Mouse (Mus musculus): Measurements from ENCODE around the gene Snupn. TPM values are rescaled to one million over a fixed set of nuclear protein-coding genes. Genes with fewer than 3 reads are reported as not detected.

The Snupn gene
- polyA plus RNA-seq, 1 experiment from 2014 or later = 26.4 TPM

DNA sequence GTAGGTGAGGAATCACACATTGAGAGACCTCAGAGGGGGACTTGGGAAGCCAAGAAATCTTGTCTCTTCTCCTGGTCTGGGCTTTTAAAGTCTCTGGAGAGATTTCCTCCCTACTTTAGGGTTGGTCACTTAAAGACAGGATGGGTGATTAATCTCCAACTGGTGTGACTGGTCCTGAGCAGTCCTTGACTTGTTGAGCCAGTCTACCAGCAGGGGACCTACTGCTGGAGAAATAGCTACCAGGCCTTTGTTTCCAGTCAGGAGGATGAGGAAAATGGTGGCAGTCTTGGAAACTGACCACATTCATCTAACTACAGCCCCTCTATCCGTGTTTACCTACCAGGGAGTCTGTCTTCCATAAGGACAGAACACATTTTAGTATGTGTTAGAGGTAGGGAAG is 61.7 kb downstream of the Snupn start:
- no peak overlapping the region for H3K9ac ChIP-seq (ENCODE audit: low read depth, low read length)
- no peaks in the 10 kb centered on the region for H3K4me1 ChIP-seq (replicated peaks; ENCODE audit: control insufficient read depth, insufficient read depth, low read length)
- H3K27me3 ChIP-seq (ENCODE audit: control insufficient read depth, insufficient read depth, low read length) = no peaks in the 10 kb centered on the region
- H3K4me2 ChIP-seq (replicated peaks; ENCODE audit: low read depth, low read length) = no peak overlapping the region
- H3K9me3 ChIP-seq (ENCODE audit: control insufficient read depth, low read length) = no peaks in the 10 kb centered on the region
- DNase-seq (ENCODE audit: low spot score) = no peak
- ATAC-seq (ENCODE audit: low FRiP score) = no peak
- no peak overlapping the region for H3K27ac ChIP-seq (ENCODE audit: low read depth, low read length)
- no peaks in the 10 kb centered on the region for H3K36me3 ChIP-seq (ENCODE audit: control insufficient read depth, insufficient read depth, low read length)
- 74% methylated on average over 1 of the region's 1 CpGs for WGBS
- no peak overlapping the region for H3K4me3 ChIP-seq (ENCODE audit: low read depth, low read length)

DNA sequence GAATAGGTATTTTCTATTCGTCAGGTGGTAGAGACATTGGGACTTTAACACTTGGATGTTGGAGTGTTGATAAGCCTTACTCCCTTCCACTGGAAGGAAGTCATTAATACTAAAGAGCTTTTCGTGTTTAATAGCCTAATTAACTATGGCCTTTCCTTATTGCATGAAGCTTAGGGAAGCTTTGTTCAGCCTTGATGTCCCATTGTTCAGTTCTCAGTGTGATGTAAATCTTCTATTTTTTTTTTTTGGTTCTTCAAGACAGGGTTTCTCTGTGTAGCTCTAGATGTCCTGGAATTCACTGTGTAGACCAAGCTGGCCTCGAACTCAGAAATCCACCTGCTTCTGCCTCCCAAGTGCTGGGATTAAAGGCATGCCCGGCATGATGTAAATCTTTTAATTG is 62.2 kb downstream of the Snupn start:
- ATAC-seq (ENCODE audit: low FRiP score) (no peak), DNase-seq (ENCODE audit: low spot score) (no peak)
- no peak overlapping the region for H3K4me3 ChIP-seq (ENCODE audit: low read depth, low read length)
- no peaks in the 10 kb centered on the region for H3K27me3 ChIP-seq (ENCODE audit: control insufficient read depth, insufficient read depth, low read length)
- H3K4me1 ChIP-seq (replicated peaks; ENCODE audit: control insufficient read depth, insufficient read depth, low read length) = no peaks in the 10 kb centered on the region
- H3K9ac ChIP-seq (ENCODE audit: low read depth, low read length) = no peak overlapping the region
- H3K9me3 ChIP-seq (ENCODE audit: control insufficient read depth, low read length) = no peaks in the 10 kb centered on the region
- H3K36me3 ChIP-seq (ENCODE audit: control insufficient read depth, insufficient read depth, low read length) = no peaks in the 10 kb centered on the region
- H3K27ac ChIP-seq (ENCODE audit: low read depth, low read length) = no peak overlapping the region
- WGBS = 95% methylated on average over 4 of the region's 4 CpGs
- no peak overlapping the region for H3K4me2 ChIP-seq (replicated peaks; ENCODE audit: low read depth, low read length)

DNA sequence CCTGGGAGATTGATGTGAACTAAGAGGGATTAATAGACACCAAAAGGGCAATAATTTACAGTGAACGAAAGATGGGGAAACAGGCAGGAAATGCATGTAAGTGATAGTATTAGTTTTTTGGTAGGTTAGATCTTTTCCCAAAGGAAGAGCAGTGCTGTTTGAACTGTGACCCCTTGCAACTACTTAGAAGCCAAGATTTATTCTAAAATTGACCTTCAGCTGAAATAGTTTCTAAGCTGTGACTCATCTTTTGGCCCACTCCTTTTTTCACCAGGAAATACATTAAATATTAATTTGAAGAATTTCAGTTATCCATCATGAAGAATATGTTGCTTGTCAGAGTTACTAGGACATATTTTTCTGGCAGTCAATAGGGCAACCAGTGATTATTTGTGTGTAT is 63.1 kb downstream of the Snupn start:
- Histone ChIP-seq H3K9me3 (ENCODE audit: control insufficient read depth, low read length) (no peaks in the 10 kb centered on the region), H3K27ac (ENCODE audit: low read depth, low read length) (no peak overlapping the region), H3K9ac (ENCODE audit: low read depth, low read length) (no peak overlapping the region), H3K27me3 (ENCODE audit: control insufficient read depth, insufficient read depth, low read length) (no peaks in the 10 kb centered on the region), H3K36me3 (ENCODE audit: control insufficient read depth, insufficient read depth, low read length) (no peaks in the 10 kb centered on the region), H3K4me2 (replicated peaks; ENCODE audit: low read depth, low read length) (no peak overlapping the region), H3K4me1 (replicated peaks; ENCODE audit: control insufficient read depth, insufficient read depth, low read length) (no peaks in the 10 kb centered on the region), H3K4me3 (ENCODE audit: low read depth, low read length) (no peak overlapping the region)
- ATAC-seq (ENCODE audit: low FRiP score) (no peak), DNase-seq (ENCODE audit: low spot score) (no peak)
- WGBS = 95% methylated on average over 1 of the region's 1 CpGs

- 87% methylated on average over 1 of the region's 1 CpGs for WGBS
- H3K9ac ChIP-seq (ENCODE audit: low read depth, low read length) = no peak overlapping the region
- ATAC-seq (ENCODE audit: low FRiP score) (no peak), DNase-seq (ENCODE audit: low spot score) (no peak)
- H3K36me3 ChIP-seq (ENCODE audit: control insufficient read depth, insufficient read depth, low read length) = no peaks in the 10 kb centered on the region
- H3K9me3 ChIP-seq (ENCODE audit: control insufficient read depth, low read length) = no peaks in the 10 kb centered on the region
- H3K27me3 ChIP-seq (ENCODE audit: control insufficient read depth, insufficient read depth, low read length) = no peaks in the 10 kb centered on the region
- no peak overlapping the region for H3K4me3 ChIP-seq (ENCODE audit: low read depth, low read length)
- no peak overlapping the region for H3K27ac ChIP-seq (ENCODE audit: low read depth, low read length)
- H3K4me2 ChIP-seq (replicated peaks; ENCODE audit: low read depth, low read length) = no peak overlapping the region
- no peaks in the 10 kb centered on the region for H3K4me1 ChIP-seq (replicated peaks; ENCODE audit: control insufficient read depth, insufficient read depth, low read length)
Measured at GRCm38 (mm10) chr9:57014766-57015165, 64.1 kb downstream of the Snupn start.

DNA sequence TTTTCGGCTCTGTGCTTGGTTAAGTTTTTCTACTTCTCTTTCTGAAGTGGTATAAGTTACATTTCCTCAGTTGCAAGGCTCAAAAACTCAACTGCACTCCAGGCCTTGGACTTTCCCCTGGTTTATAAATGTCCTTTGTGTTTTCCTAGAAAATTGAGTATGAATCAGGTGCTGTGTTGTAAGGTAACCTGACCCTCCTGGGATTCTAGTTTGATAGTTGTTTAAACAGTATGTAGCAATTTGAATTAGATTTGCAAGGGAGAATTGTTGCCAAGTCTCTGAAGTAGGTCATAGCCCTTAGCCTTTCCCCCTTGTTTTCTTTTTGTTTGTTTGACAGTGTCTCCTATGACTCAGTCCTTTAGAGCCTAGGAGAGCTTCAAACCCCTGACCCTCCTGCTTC is 67.0 kb downstream of the Snupn start:
- no peaks in the 10 kb centered on the region for H3K9me3 ChIP-seq (ENCODE audit: control insufficient read depth, low read length)
- H3K27ac ChIP-seq (ENCODE audit: low read depth, low read length) = no peak overlapping the region
- ATAC-seq (ENCODE audit: low FRiP score) (no peak), DNase-seq (ENCODE audit: low spot score) (no peak)
- H3K36me3 ChIP-seq (ENCODE audit: control insufficient read depth, insufficient read depth, low read length) = no peaks in the 10 kb centered on the region
- WGBS = 85% methylated on average over 1 of the region's 1 CpGs
- no peak overlapping the region for H3K4me3 ChIP-seq (ENCODE audit: low read depth, low read length)
- no peaks in the 10 kb centered on the region for H3K4me1 ChIP-seq (replicated peaks; ENCODE audit: control insufficient read depth, insufficient read depth, low read length)
- no peak overlapping the region for H3K9ac ChIP-seq (ENCODE audit: low read depth, low read length)
- no peaks in the 10 kb centered on the region for H3K27me3 ChIP-seq (ENCODE audit: control insufficient read depth, insufficient read depth, low read length)
- H3K4me2 ChIP-seq (replicated peaks; ENCODE audit: low read depth, low read length) = no peak overlapping the region

GRCm38 (mm10) chr9:57031756-57032155 is 81.1 kb downstream of the Snupn start:
- no peaks in the 10 kb centered on the region for H3K4me1 ChIP-seq (replicated peaks; ENCODE audit: control insufficient read depth, insufficient read depth, low read length)
- H3K9me3 ChIP-seq (ENCODE audit: control insufficient read depth, low read length) = no peaks in the 10 kb centered on the region
- DNase-seq (ENCODE audit: low spot score) (no peak), ATAC-seq (ENCODE audit: low FRiP score) (no peak)
- no peak overlapping the region for H3K4me2 ChIP-seq (replicated peaks; ENCODE audit: low read depth, low read length)
- H3K4me3 ChIP-seq (ENCODE audit: low read depth, low read length) = no peak overlapping the region
- H3K9ac ChIP-seq (ENCODE audit: low read depth, low read length) = no peak overlapping the region
- no peaks in the 10 kb centered on the region for H3K27me3 ChIP-seq (ENCODE audit: control insufficient read depth, insufficient read depth, low read length)
- H3K36me3 ChIP-seq (ENCODE audit: control insufficient read depth, insufficient read depth, low read length) = peaks cover 2% of the 10 kb centered on the region; the same call in 1 of the 2 replicates
- H3K27ac ChIP-seq (ENCODE audit: low read depth, low read length) = no peak overlapping the region
- WGBS = 89% methylated on average over 1 of the region's 1 CpGs

Other genes with a start within 250 kb of the Snupn start
- gene Lingo1, start 154.4 kb upstream of the Snupn start, polyA plus RNA-seq (2014; fragmentation: Nextera tagmentation; extraction: Ambion mirVana) = 6.7 and 7.2 TPM in 2 replicates
- 0.36 and 0.37 TPM in 2 replicates for gene Odf3l1, start 86.2 kb upstream of the Snupn start, polyA plus RNA-seq (2014; fragmentation: Nextera tagmentation; extraction: Ambion mirVana)
- gene Cspg4, start 85.8 kb upstream of the Snupn start, polyA plus RNA-seq (2014; fragmentation: Nextera tagmentation; extraction: Ambion mirVana) = 2.6 and 2.7 TPM in 2 replicates
- gene Snx33, start 22.5 kb upstream of the Snupn start, polyA plus RNA-seq (2014; fragmentation: Nextera tagmentation; extraction: Ambion mirVana) = 3.3 and 3.8 TPM in 2 replicates
- gene Imp3, start 13.4 kb upstream of the Snupn start, polyA plus RNA-seq (2014; fragmentation: Nextera tagmentation; extraction: Ambion mirVana) = 66.0 and 70.2 TPM in 2 replicates
- gene Ptpn9, start 44.0 kb downstream of the Snupn start, polyA plus RNA-seq (2014; fragmentation: Nextera tagmentation; extraction: Ambion mirVana) = 28.1 and 34.0 TPM in 2 replicates
- 52.8 and 53.8 TPM in 2 replicates for gene Sin3a, start 121.2 kb downstream of the Snupn start, polyA plus RNA-seq (2014; fragmentation: Nextera tagmentation; extraction: Ambion mirVana)
- gene Man2c1, start 179.8 kb downstream of the Snupn start, polyA plus RNA-seq (2014; fragmentation: Nextera tagmentation; extraction: Ambion mirVana) = 19.2 and 22.3 TPM in 2 replicates
- gene Neil1, start 197.4 kb downstream of the Snupn start, polyA plus RNA-seq (2014; fragmentation: Nextera tagmentation; extraction: Ambion mirVana) = 5.3 and 6.3 TPM in 2 replicates
- 104 TPM in 2 replicates for gene Commd4, start 207.5 kb downstream of the Snupn start, polyA plus RNA-seq (2014; fragmentation: Nextera tagmentation; extraction: Ambion mirVana)